Comparison of ENCODE assay signal across 19 mouse cellular contexts in the genomic region with DNA sequence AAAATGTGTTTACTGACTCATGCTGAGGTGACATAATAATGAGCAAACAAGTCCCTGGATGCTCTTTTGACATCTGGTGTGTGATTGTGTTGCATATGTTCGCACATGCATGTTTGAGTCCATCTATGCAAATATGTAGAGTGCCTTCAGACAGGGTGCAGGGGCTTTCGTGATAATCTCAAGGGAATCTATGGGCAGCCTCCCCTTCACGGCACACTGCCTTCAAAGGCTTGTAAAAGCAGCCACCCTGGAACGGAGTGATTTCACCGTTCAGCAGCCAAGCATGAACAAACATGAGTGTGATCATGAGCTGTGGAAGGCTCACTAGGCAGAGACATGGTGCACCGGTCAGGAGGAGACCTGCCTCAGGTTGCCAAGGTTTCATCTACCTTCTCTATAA. TPM values are rescaled to one million over a fixed set of nuclear protein-coding genes. Genes with fewer than 3 reads are reported as not detected.
DNase-seq lines count a peak whose midpoint lies in the region; ATAC-seq and TF ChIP-seq lines count a peak whose summit lies in the region.
"Had no signal": no experiment of that assay in that cellular context is flagged by ENCODE, and none has a peak within 500 bp of the region (broad histone marks: within the 10 kb centered on the region; RNA-seq: fewer than 3 reads in every experiment).

No protein-coding gene starts in this region.

- DNase-seq in liver, postnatal 0 days = peak; percentile 21
- DNase-seq in c-Kit-positive CD71-negative TER-119-negative erythroid progenitor cells, embryonic 14.5 days (ENCODE audit: low read depth) = peak; percentile 4
- peak; percentile 49 for DNase-seq in retina, embryonic 14.5 days (ENCODE audit: low spot score)
- no peak for DNase-seq in right cerebral cortex, adult 2 months (ENCODE audit: low spot score in 2 of 2)
- DNase-seq in lung, postnatal 25 days (ENCODE audit: low spot score) = no peak
- DNase-seq: adrenal gland, postnatal 10 days; gastrocnemius, postnatal 25 days; layer of hippocampus, postnatal 36 days; liver, embryonic 13.5 days; lung, postnatal 10 days; right cerebral cortex, postnatal 25 days; thymus, adult 18-20 months had no signal

- ATAC-seq in liver, postnatal 0 days = peak; percentile 71
- ATAC-seq in liver, embryonic 12.5 days = no peak
- ATAC-seq in kidney, embryonic 15.5 days (replicated peaks; ENCODE audit: low FRiP score) = peak; percentile 93
- ATAC-seq: CD4-positive, CD25-positive, alpha-beta regulatory T cell, adult 4 months; intestine, embryonic 16.5 days had no signal

- H3K4me1 ChIP-seq in liver, postnatal 0 days (ENCODE audit: insufficient read depth) = no peaks in the 10 kb centered on the region
- no peaks in the 10 kb centered on the region for H3K4me1 ChIP-seq in liver, embryonic 12.5 days
- H3K4me1 ChIP-seq in kidney, embryonic 15.5 days = peaks cover 6% of the 10 kb centered on the region; the same call in 1 of the 2 replicates
- H3K4me1 ChIP-seq: limb, embryonic 10.5 days; liver, embryonic 13.5 days had no signal

- no peak for TF ChIP-seq CTCF in liver, postnatal 0 days (IDR thresholded peaks at IDR 0.05; ENCODE audit: low read depth)

- no peak for TF ChIP-seq EP300 in liver, postnatal 0 days (IDR thresholded peaks at IDR 0.05; ENCODE audit: low read depth)

- no peaks in the 10 kb centered on the region for H3K36me3 ChIP-seq in liver, postnatal 0 days (replicated peaks; ENCODE audit: insufficient read depth, low read length)
- no peaks in the 10 kb centered on the region for H3K36me3 ChIP-seq in liver, embryonic 12.5 days
- no peaks in the 10 kb centered on the region for H3K36me3 ChIP-seq in kidney, embryonic 15.5 days
- H3K36me3 ChIP-seq: forebrain, embryonic 10.5 days; limb, embryonic 10.5 days; liver, embryonic 13.5 days had no signal

- H3K4me2 ChIP-seq in liver, postnatal 0 days (ENCODE audit: low read depth, low read length) = no peak overlapping the region
- no peak overlapping the region for H3K4me2 ChIP-seq in liver, embryonic 12.5 days
- no peak overlapping the region for H3K4me2 ChIP-seq in kidney, embryonic 15.5 days
- H3K4me2 ChIP-seq: heart, embryonic 11.5 days; liver, embryonic 13.5 days had no signal

- no peak overlapping the region for H3K9ac ChIP-seq in liver, postnatal 0 days (replicated peaks)
- H3K9ac ChIP-seq in liver, embryonic 12.5 days = no peak overlapping the region
- no peak overlapping the region for H3K9ac ChIP-seq in kidney, embryonic 15.5 days
- H3K9ac ChIP-seq: liver, embryonic 13.5 days had no signal

- H3K9me3 ChIP-seq in liver, postnatal 0 days (ENCODE audit: low read length) = no peaks in the 10 kb centered on the region
- H3K9me3 ChIP-seq in liver, embryonic 12.5 days (replicated peaks) = no peaks in the 10 kb centered on the region
- H3K9me3 ChIP-seq in kidney, embryonic 15.5 days (replicated peaks) = no peaks in the 10 kb centered on the region
- H3K9me3 ChIP-seq: forebrain, embryonic 10.5 days; limb, embryonic 10.5 days; liver, embryonic 13.5 days had no signal

- WGBS in liver, postnatal 0 days (ENCODE audit: insufficient replicate concordance) = 68% methylated on average over 6 of the region's 6 CpGs
- WGBS in liver, embryonic 12.5 days (ENCODE audit: insufficient replicate concordance) = 74% methylated on average over 6 of the region's 6 CpGs
- WGBS in kidney, embryonic 15.5 days = 37% methylated on average over 6 of the region's 6 CpGs

- no peak overlapping the region for H3K4me3 ChIP-seq in liver, postnatal 0 days (ENCODE audit: low read depth, low read length)
- no peak overlapping the region for H3K4me3 ChIP-seq in liver, embryonic 12.5 days
- H3K4me3 ChIP-seq in kidney, embryonic 15.5 days (replicated peaks) = no peak overlapping the region
- H3K4me3 ChIP-seq: forebrain, embryonic 10.5 days; limb, embryonic 10.5 days; liver, embryonic 13.5 days had no signal

- no peak overlapping the region for H3K27ac ChIP-seq in liver, postnatal 0 days (ENCODE audit: low read depth)
- H3K27ac ChIP-seq in liver, embryonic 12.5 days = no peak overlapping the region
- H3K27ac ChIP-seq in kidney, embryonic 15.5 days = no peak overlapping the region
- H3K27ac ChIP-seq: forebrain, embryonic 10.5 days; limb, embryonic 10.5 days; liver, embryonic 13.5 days had no signal

- no peaks in the 10 kb centered on the region for H3K27me3 ChIP-seq in liver, postnatal 0 days (ENCODE audit: insufficient read depth, low read length)
- no peaks in the 10 kb centered on the region for H3K27me3 ChIP-seq in liver, embryonic 12.5 days (replicated peaks)
- H3K27me3 ChIP-seq in kidney, embryonic 15.5 days = no peaks in the 10 kb centered on the region
- H3K27me3 ChIP-seq: liver, embryonic 13.5 days had no signal

RNA-seq across cellular contexts. Expression of gene Mbip, which starts 57.1 kb away (rescaled TPM):
- 7.7 and 7.8 TPM in 2 replicates for polyA plus RNA-seq in liver, postnatal 0 days (2015; fragmentation: Nextera tagmentation; extraction: Ambion mirVana)
- polyA plus RNA-seq in liver, embryonic 12.5 days (2016; fragmentation: Nextera tagmentation; extraction: Ambion mirVana) = 15.8 and 15.9 TPM in 2 replicates
- 35.2 and 38.1 TPM in 2 replicates for polyA plus RNA-seq in kidney, embryonic 15.5 days (2015; fragmentation: Nextera tagmentation; extraction: Ambion mirVana)

Comparison
In these comparisons a context has a peak if more than half of its experiments do, and no peak if none do; other contexts are left out.
1. DNase-seq: peak in liver, postnatal 0 days (single experiment), c-Kit-positive CD71-negative TER-119-negative erythroid progenitor cells, embryonic 14.5 days (single experiment) and retina, embryonic 14.5 days (single experiment); none in right cerebral cortex, adult 2 months (0 of 2) and lung, postnatal 25 days (single experiment).